Mouse (Mus musculus) neural tube, embryonic 12.5 days (tissue): ENCODE data around the gene Sparcl1. TPM values are rescaled to one million over a fixed set of nuclear protein-coding genes. Genes with fewer than 3 reads are reported as not detected.
A peak's percentile ranks its signal among the peaks of the same experiment; 100 is the strongest.

Experiments used
- ATAC-seq: fragments of 200-750 bp; cut with Nextera tagmentation; 2 replicates; pipeline ENCODE4 v1.8.0; 2017; ENCODE audit warnings: low read depth, mild to moderate bottlenecking, moderate TSS enrichment, moderate library complexity; ENCODE audit not compliant: low FRiP score
- H3K27ac ChIP-seq: fragments of 300-500 bp; sonication (generic); 2 replicates; pipeline ENCODE4 v1.5.1; 2016
- H3K27me3 ChIP-seq: fragments of 300-500 bp; sonication (generic); replicated peaks from 2 replicates; pipeline ENCODE4 v1.6.1; 2016; ENCODE audit warnings: mild to moderate bottlenecking
- H3K36me3 ChIP-seq: fragments of 300-500 bp; sonication (generic); 2 replicates; pipeline ENCODE4 v1.6.1; 2016; ENCODE audit warnings: mild to moderate bottlenecking
- H3K4me1 ChIP-seq: fragments of 300-500 bp; sonication (generic); 2 replicates; pipeline ENCODE4 v1.6.1; 2016
- H3K4me2 ChIP-seq: fragments of 300-500 bp; sonication (generic); replicated peaks from 2 replicates; pipeline ENCODE4 v1.6.1; 2016; ENCODE audit warnings: mild to moderate bottlenecking
- H3K4me3 ChIP-seq: fragments of 300-500 bp; sonication (generic); 2 replicates; pipeline ENCODE4 v1.5.1; 2016
- H3K9ac ChIP-seq: fragments of 300-500 bp; sonication (generic); 2 replicates; pipeline ENCODE4 v1.6.1; 2016; ENCODE audit warnings: mild to moderate bottlenecking
- H3K9me3 ChIP-seq: fragments of 300-500 bp; sonication (generic); 2 replicates; pipeline ENCODE4 v1.6.1; 2016; ENCODE audit warnings: mild to moderate bottlenecking
- WGBS: fragments of 180-500 bp; shearing (Covaris S2); methylation state at CpG from one replicate; pipeline ENCODE4 v1.1.7; 2016; 5-methylcytosine and 5-hydroxymethylcytosine counted together
- microRNA-seq: library from miRNA; unstranded; fragments of <30 nt; microRNA quantifications from one replicate; pipeline ENCODE4, GENCODE M21; 2017
- polyA plus RNA-seq: library from polyadenylated mRNA; unstranded; fragments of >200 nt; fragmentation: Nextera tagmentation; extraction: Ambion mirVana; gene quantifications from 2 replicates; pipeline ENCODE4 v1.2.1, GENCODE M21; 2016

Sparcl1 gene
- polyA plus RNA-seq, 1 experiment from 2014 or later, result 95.9 TPM

GRCm38 (mm10) chr5:104035066-104035465 lies 78.5 kb downstream of the Sparcl1 start:
- H3K27ac ChIP-seq, result no peak overlapping the region
- ATAC-seq, result no peak
- H3K4me2 ChIP-seq, result no peak overlapping the region
- no peak overlapping the region for H3K4me3 ChIP-seq
- H3K9me3 ChIP-seq, result no peaks in the 10 kb centered on the region
- no peaks in the 10 kb centered on the region for H3K4me1 ChIP-seq
- no peaks in the 10 kb centered on the region for H3K27me3 ChIP-seq
- no peaks in the 10 kb centered on the region for H3K36me3 ChIP-seq
- no peak overlapping the region for H3K9ac ChIP-seq

- Histone ChIP-seq H3K4me2 (no peak overlapping the region), H3K27ac (no peak overlapping the region), H3K36me3 (no peaks in the 10 kb centered on the region), H3K4me3 (no peak overlapping the region), H3K4me1 (no peaks in the 10 kb centered on the region), H3K9ac (no peak overlapping the region), H3K9me3 (no peaks in the 10 kb centered on the region), H3K27me3 (no peaks in the 10 kb centered on the region)
- no peak for ATAC-seq
- 89% methylated on average over 2 of the region's 2 CpGs for WGBS
Observed at GRCm38 (mm10) chr5:104032434-104033097, 81.0 kb downstream of the Sparcl1 start.

Small RNAs within 50 kb of the gene (microRNA-seq; reads per million reads assigned to microRNA genes)
- 2.2 reads per million, percentile 1 among the genes with 10 or more reads in this experiment for gene Mir5619

Other genes starting within 250 kb of the Sparcl1 start
- 18.4 and 21.1 TPM in 2 replicates for gene Klhl8, start 202.5 kb downstream of the Sparcl1 start, polyA plus RNA-seq
- not detected in 2 replicates for gene Hsd17b13, start 136.3 kb downstream of the Sparcl1 start, polyA plus RNA-seq
- gene Hsd17b11, start 91.8 kb downstream of the Sparcl1 start, polyA plus RNA-seq, result 1.8 and 2.0 TPM in 2 replicates
- 78.1 and 81.7 TPM in 2 replicates for gene Nudt9, start 67.4 kb downstream of the Sparcl1 start, polyA plus RNA-seq
- gene Gm17660, start 36.1 kb downstream of the Sparcl1 start, polyA plus RNA-seq, result not detected in 2 replicates
- gene Dspp, start 57.0 kb upstream of the Sparcl1 start, polyA plus RNA-seq, result not detected in 2 replicates
- gene Dmp1, start 88.9 kb upstream of the Sparcl1 start, polyA plus RNA-seq, result 0.44 and 0.72 TPM in 2 replicates
- gene Ibsp, start 185.4 kb upstream of the Sparcl1 start, polyA plus RNA-seq, result not detected in 2 replicates
- gene Mepe, start 211.6 kb upstream of the Sparcl1 start, polyA plus RNA-seq, result not detected in 2 replicates